In the genomic region with DNA sequence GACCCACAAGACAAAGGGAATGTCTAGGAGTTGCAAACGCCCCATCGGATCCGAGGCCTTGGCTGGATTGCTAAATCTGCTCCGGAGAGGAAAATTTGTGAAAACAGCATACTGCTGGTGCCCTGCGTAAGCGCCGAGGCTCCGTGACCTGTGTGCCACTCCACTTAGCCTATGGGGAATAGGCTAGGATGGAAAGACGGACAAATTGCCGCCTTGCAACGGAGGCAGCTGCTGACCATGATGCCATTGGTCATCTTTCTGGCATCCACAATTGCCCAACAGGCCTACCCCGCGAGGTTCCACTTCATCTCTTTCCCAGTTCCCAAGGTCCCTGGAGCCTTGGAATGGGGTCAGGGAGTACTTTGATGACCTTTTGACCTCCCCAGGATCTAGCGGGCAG, we compare ENCODE assay signal across 8 mouse cellular contexts. TPM values are rescaled to one million over a fixed set of nuclear protein-coding genes. Genes with fewer than 3 reads are reported as not detected.
DNase-seq lines count a peak whose midpoint lies in the region; ATAC-seq lines count a peak whose summit lies in the region.

No protein-coding gene starts in this region.

- peak overlapping the region; percentile 34; the same call in 1 of the 2 replicates for H3K27ac ChIP-seq in lung, embryonic 15.5 days
- no peak overlapping the region for H3K27ac ChIP-seq in embryonic facial prominence, embryonic 14.5 days (replicated peaks; ENCODE audit: low read depth, low read length)
- H3K27ac ChIP-seq in limb, embryonic 11.5 days (replicated peaks; ENCODE audit: low read depth, low read length): no peak overlapping the region

- H3K9ac ChIP-seq in lung, embryonic 15.5 days: peak overlapping the region; percentile 53
- H3K9ac ChIP-seq in embryonic facial prominence, embryonic 14.5 days (ENCODE audit: low read depth, low read length): peak overlapping the region; percentile 70
- peak overlapping the region; percentile 82 for H3K9ac ChIP-seq in limb, embryonic 11.5 days (ENCODE audit: low read length)

- WGBS in lung, embryonic 15.5 days: 0% methylated on average over 14 of the region's 14 CpGs
- WGBS in embryonic facial prominence, embryonic 14.5 days: under 1% methylated on average over 14 of the region's 14 CpGs
- WGBS in limb, embryonic 11.5 days: 2% methylated on average over 14 of the region's 14 CpGs

- peaks cover 33% of the 10 kb centered on the region for H3K4me1 ChIP-seq in lung, embryonic 15.5 days
- peaks cover 12% of the 10 kb centered on the region for H3K4me1 ChIP-seq in embryonic facial prominence, embryonic 14.5 days (ENCODE audit: control insufficient read depth, insufficient read depth, low read length)
- peaks cover 13% of the 10 kb centered on the region; the same call in 1 of the 2 replicates for H3K4me1 ChIP-seq in limb, embryonic 11.5 days (ENCODE audit: control insufficient read depth, insufficient read depth, low read length)

- H3K4me2 ChIP-seq in lung, embryonic 15.5 days: peak overlapping the region; percentile 82
- H3K4me2 ChIP-seq in embryonic facial prominence, embryonic 14.5 days (ENCODE audit: low read depth, low read length): peak overlapping the region; percentile 95
- peak overlapping the region; percentile 90 for H3K4me2 ChIP-seq in limb, embryonic 11.5 days (ENCODE audit: low read depth, severe bottlenecking)

- H3K9me3 ChIP-seq in lung, embryonic 15.5 days: no peaks in the 10 kb centered on the region
- H3K9me3 ChIP-seq in embryonic facial prominence, embryonic 14.5 days (ENCODE audit: control insufficient read depth, low read length): no peaks in the 10 kb centered on the region
- no peaks in the 10 kb centered on the region for H3K9me3 ChIP-seq in limb, embryonic 11.5 days (ENCODE audit: control insufficient read depth, low read length)

- peak overlapping the region; percentile 65 for H3K4me3 ChIP-seq in lung, embryonic 15.5 days
- H3K4me3 ChIP-seq in embryonic facial prominence, embryonic 14.5 days (ENCODE audit: low read depth, low read length): peak overlapping the region; percentile 69
- peak overlapping the region; percentile 74 for H3K4me3 ChIP-seq in limb, embryonic 11.5 days (ENCODE audit: low read depth, low read length)

- 0 out of 2 replicates have a peak, but pooled peaks have one; percentile 2 for ATAC-seq in lung, embryonic 15.5 days (ENCODE audit: borderline replicate concordance, extremely low read depth, low FRiP score, low TSS enrichment)
- no peak for ATAC-seq in embryonic facial prominence, embryonic 14.5 days (ENCODE audit: low read depth)
- no peak for ATAC-seq in limb, embryonic 11.5 days (ENCODE audit: insufficient number of reproducible peaks, low FRiP score, low TSS enrichment, low read depth)

- H3K27me3 ChIP-seq in lung, embryonic 15.5 days: peaks cover 6% of the 10 kb centered on the region
- no peaks in the 10 kb centered on the region for H3K27me3 ChIP-seq in embryonic facial prominence, embryonic 14.5 days (replicated peaks; ENCODE audit: control insufficient read depth, insufficient read depth, low read length)
- no peaks in the 10 kb centered on the region for H3K27me3 ChIP-seq in limb, embryonic 11.5 days (ENCODE audit: control insufficient read depth, insufficient read depth, low read length)

- H3K36me3 ChIP-seq in lung, embryonic 15.5 days: peaks cover 29% of the 10 kb centered on the region
- H3K36me3 ChIP-seq in embryonic facial prominence, embryonic 14.5 days (ENCODE audit: control insufficient read depth, insufficient read depth, low read length): peaks cover 19% of the 10 kb centered on the region; the same call in 1 of the 2 replicates
- H3K36me3 ChIP-seq in limb, embryonic 11.5 days (ENCODE audit: control insufficient read depth, insufficient read depth, low read length): peaks cover 6% of the 10 kb centered on the region

- no peak for DNase-seq in lung, postnatal 4 days
- no peak for DNase-seq in embryonic facial prominence, embryonic 14.5 days (ENCODE audit: low spot score)
- DNase-seq in limb, embryonic 11.5 days (ENCODE audit: low spot score): no peak
- DNase-seq in retina, postnatal 1 day: peak; percentile 36
- no peak for DNase-seq in layer of hippocampus, postnatal 25 days (ENCODE audit: extremely low spot score in 1 of 2, low spot score in 1 of 2)
- no peak for DNase-seq in c-Kit-positive CD71-positive TER-119-positive erythroid progenitor cells, embryonic 14.5 days (ENCODE audit: low spot score)
- DNase-seq in urinary bladder, postnatal 25 days (ENCODE audit: low spot score): no peak

RNA-seq across cellular contexts. Expression of a gene that starts 0.8 kb away (rescaled TPM):
- polyA plus RNA-seq in lung, embryonic 15.5 days (2015; fragmentation: Nextera tagmentation; extraction: Ambion mirVana): 153 and 156 TPM in 2 replicates
- 77.9 and 92.6 TPM in 2 replicates for polyA plus RNA-seq in embryonic facial prominence, embryonic 14.5 days (2014; fragmentation: Nextera tagmentation; extraction: Ambion mirVana)
- 165 TPM in 2 replicates for polyA plus RNA-seq in limb, embryonic 11.5 days (2014; fragmentation: Nextera tagmentation; extraction: Ambion mirVana)
- under 1 TPM; 0.40 to 0.89 TPM for total RNA-seq in layer of hippocampus, postnatal 25 days (2021)

RNA-seq across cellular contexts. Expression of a gene that starts 5.3 kb away (rescaled TPM):
- 0.43 and 0.72 TPM in 2 replicates for polyA plus RNA-seq in lung, embryonic 15.5 days (2015; fragmentation: Nextera tagmentation; extraction: Ambion mirVana)
- polyA plus RNA-seq in embryonic facial prominence, embryonic 14.5 days (2014; fragmentation: Nextera tagmentation; extraction: Ambion mirVana): 0.11 and 0.42 TPM in 2 replicates
- 0.19 and 0.34 TPM in 2 replicates for polyA plus RNA-seq in limb, embryonic 11.5 days (2014; fragmentation: Nextera tagmentation; extraction: Ambion mirVana)
- not detected for total RNA-seq in layer of hippocampus, postnatal 25 days (2021)
